Mouse (Mus musculus) megakaryocyte, embryonic 14.5 days (primary cell): ENCODE results near the gene Enah.

ENCODE experiments used
- FLI1 ChIP-seq: IDR thresholded peaks from 2 replicates; pipeline ENCODE4 v1.6.1; 2012; ENCODE audit warnings: low read length, inconsistent platforms, mixed read lengths
- GATA1 ChIP-seq: IDR thresholded peaks from 3 replicates; pipeline ENCODE4 v1.6.1; 2012; ENCODE audit warnings: mixed read lengths, low read length, inconsistent platforms, borderline replicate concordance

GRCm38 (mm10) chr1:181850441-181850840 is 169.3 kb downstream of the Enah start:
- TF ChIP-seq GATA1 (no peak), FLI1 (no peak)
